Comparison of ENCODE assay signal across 17 mouse cellular contexts in the genomic region with DNA sequence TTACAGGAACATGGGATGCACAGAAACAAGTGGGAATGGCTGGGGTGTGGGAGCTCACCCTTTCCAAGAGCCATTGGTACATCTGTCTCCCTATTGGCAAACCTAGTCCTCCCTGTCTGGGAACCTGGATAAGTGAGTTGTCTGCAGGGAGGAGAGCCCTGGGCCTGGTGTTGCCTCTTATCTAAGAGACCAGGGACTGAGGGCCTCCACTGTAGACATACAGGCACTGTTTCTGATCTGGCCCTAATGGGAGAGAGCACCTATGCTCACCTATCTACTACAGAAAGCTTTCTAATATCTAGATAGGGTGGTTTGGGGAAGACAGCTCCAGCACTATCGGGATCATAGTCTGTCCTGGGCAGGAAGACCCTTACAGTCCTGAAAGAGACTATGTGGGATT. TPM values are rescaled to one million over a fixed set of nuclear protein-coding genes. Genes with fewer than 3 reads are reported as not detected.
DNase-seq lines count a peak whose midpoint lies in the region; ATAC-seq and TF ChIP-seq lines count a peak whose summit lies in the region.
"Had no signal": no experiment of that assay in that cellular context is flagged by ENCODE, and none has a peak within 500 bp of the region (broad histone marks: within the 10 kb centered on the region; RNA-seq: fewer than 3 reads in every experiment).

No protein-coding gene starts in this region.

- H3K4me2 ChIP-seq in intestine, embryonic 15.5 days (replicated peaks), result no peak overlapping the region
- no peak overlapping the region for H3K4me2 ChIP-seq in intestine, postnatal 0 days (replicated peaks; ENCODE audit: low read depth)
- H3K4me2 ChIP-seq in liver, postnatal 0 days (ENCODE audit: low read depth, low read length), result peak overlapping the region; percentile 19
- H3K4me2 ChIP-seq: midbrain, embryonic 12.5 days; neural tube, embryonic 12.5 days had no signal

- no peak overlapping the region for H3K27ac ChIP-seq in intestine, embryonic 15.5 days
- no peak overlapping the region for H3K27ac ChIP-seq in intestine, postnatal 0 days (ENCODE audit: low read depth, low read length)
- no peak overlapping the region for H3K27ac ChIP-seq in MEL (ENCODE audit: control insufficient read depth, low read depth, low read length)
- peak overlapping the region; percentile 92 for H3K27ac ChIP-seq in liver, postnatal 0 days (ENCODE audit: low read depth)
- H3K27ac ChIP-seq: neural tube, embryonic 12.5 days had no signal

- no peak overlapping the region for H3K9ac ChIP-seq in intestine, embryonic 15.5 days
- no peak overlapping the region for H3K9ac ChIP-seq in intestine, postnatal 0 days (ENCODE audit: low read depth, low read length)
- no peak overlapping the region for H3K9ac ChIP-seq in MEL (ENCODE audit: control insufficient read depth, low read depth, low read length, poor library complexity, severe bottlenecking)
- peak overlapping the region; percentile 66 for H3K9ac ChIP-seq in liver, postnatal 0 days (replicated peaks)
- H3K9ac ChIP-seq: forebrain, postnatal 0 days; midbrain, embryonic 12.5 days; neural tube, embryonic 12.5 days had no signal

- H3K4me1 ChIP-seq in intestine, embryonic 15.5 days (replicated peaks), result no peaks in the 10 kb centered on the region
- no peaks in the 10 kb centered on the region for H3K4me1 ChIP-seq in intestine, postnatal 0 days (replicated peaks; ENCODE audit: control insufficient read depth, insufficient read depth, low read length)
- peaks cover 6 to 17% of the 10 kb centered on the region in 2 experiments; a peak in 3 of 4 replicates for H3K4me1 ChIP-seq in MEL (ENCODE audit: control insufficient read depth in 1 of 2, insufficient read depth in 2 of 2, low read length in 2 of 2)
- H3K4me1 ChIP-seq in liver, postnatal 0 days (ENCODE audit: insufficient read depth), result peaks cover 15% of the 10 kb centered on the region
- H3K4me1 ChIP-seq: midbrain, embryonic 12.5 days; neural tube, embryonic 12.5 days had no signal

- no peaks in the 10 kb centered on the region for H3K9me3 ChIP-seq in intestine, embryonic 15.5 days
- H3K9me3 ChIP-seq in intestine, postnatal 0 days (ENCODE audit: control insufficient read depth), result no peaks in the 10 kb centered on the region
- no peaks in the 10 kb centered on the region for H3K9me3 ChIP-seq in MEL (replicated peaks; ENCODE audit: insufficient read depth, low read length)
- H3K9me3 ChIP-seq in liver, postnatal 0 days (ENCODE audit: low read length), result no peaks in the 10 kb centered on the region
- H3K9me3 ChIP-seq: midbrain, embryonic 12.5 days; neural tube, embryonic 12.5 days had no signal

- ATAC-seq in intestine, embryonic 15.5 days, result peak; percentile 83; the same call in 1 of the 2 replicates
- no peak for ATAC-seq in intestine, postnatal 0 days
- peak; percentile 88 for ATAC-seq in erythroblast, adult 5-6 weeks (replicated peaks; ENCODE audit: low FRiP score, poor library complexity, severe bottlenecking)
- peak; percentile 99 for ATAC-seq in liver, postnatal 0 days
- ATAC-seq: forebrain, postnatal 0 days had no signal

- no peak for TF ChIP-seq POLR2A in MEL (IDR thresholded peaks at IDR 0.05; ENCODE audit: control insufficient read depth in 1 of 2, insufficient read depth in 1 of 2, low read depth in 1 of 2, low read length in 2 of 2, poor library complexity in 1 of 2)

- H3K4me3 ChIP-seq in intestine, embryonic 15.5 days (replicated peaks), result no peak overlapping the region
- no peak overlapping the region for H3K4me3 ChIP-seq in intestine, postnatal 0 days (ENCODE audit: low read depth, low read length)
- H3K4me3 ChIP-seq in MEL (ENCODE audit: control insufficient read depth in 1 of 2, insufficient read depth in 1 of 2, low read depth in 2 of 2, low read length in 2 of 2), result no peak overlapping the region
- no peak overlapping the region for H3K4me3 ChIP-seq in liver, postnatal 0 days (ENCODE audit: low read depth, low read length)
- H3K4me3 ChIP-seq: midbrain, embryonic 12.5 days; neural tube, embryonic 12.5 days had no signal

- no peaks in the 10 kb centered on the region for H3K27me3 ChIP-seq in intestine, embryonic 15.5 days (replicated peaks)
- H3K27me3 ChIP-seq in intestine, postnatal 0 days (replicated peaks; ENCODE audit: control insufficient read depth, insufficient read depth, low read length), result no peaks in the 10 kb centered on the region
- H3K27me3 ChIP-seq in MEL (ENCODE audit: control insufficient read depth in 1 of 2, insufficient read depth in 2 of 2, low read length in 2 of 2), result no peaks in the 10 kb centered on the region
- no peaks in the 10 kb centered on the region for H3K27me3 ChIP-seq in liver, postnatal 0 days (ENCODE audit: insufficient read depth, low read length)
- H3K27me3 ChIP-seq: CH12.LX; midbrain, embryonic 12.5 days; neural tube, embryonic 12.5 days had no signal

- DNase-seq in MEL (ENCODE audit: low read depth, low spot score), result peak; percentile 53
- DNase-seq in liver, postnatal 0 days, result peak; percentile 53
- DNase-seq in left cerebral cortex, adult 9 months (ENCODE audit: low spot score in 2 of 2), result no peak
- no peak for DNase-seq in retina, postnatal 1 day
- DNase-seq: adrenal gland, adult 2 months; forebrain, postnatal 0 days; gastrocnemius, postnatal 10 days; kidney, postnatal 36 days; thymus, postnatal 36 days had no signal

- WGBS in intestine, embryonic 15.5 days, result 95% methylated on average over 1 of the region's 1 CpGs
- WGBS in intestine, postnatal 0 days, result 97% methylated on average over 1 of the region's 1 CpGs
- 69% methylated on average over 1 of the region's 1 CpGs for WGBS in liver, postnatal 0 days (ENCODE audit: insufficient replicate concordance)

- H3K36me3 ChIP-seq in intestine, embryonic 15.5 days, result peaks cover 10% of the 10 kb centered on the region
- peaks cover 34% of the 10 kb centered on the region for H3K36me3 ChIP-seq in intestine, postnatal 0 days (ENCODE audit: control insufficient read depth, insufficient read depth)
- H3K36me3 ChIP-seq in MEL (ENCODE audit: control insufficient read depth in 1 of 2, insufficient read depth in 2 of 2, low read length in 2 of 2), result peaks cover 0 to 17% of the 10 kb centered on the region in 2 experiments; a peak in 2 of 4 replicates
- peaks cover 40% of the 10 kb centered on the region for H3K36me3 ChIP-seq in liver, postnatal 0 days (replicated peaks; ENCODE audit: insufficient read depth, low read length)

- H3K79me2 ChIP-seq in MEL (ENCODE audit: control insufficient read depth, insufficient read depth, low read length, poor library complexity), result no peaks in the 10 kb centered on the region

- TF ChIP-seq RAD21 in MEL (IDR thresholded peaks at IDR 0.05; ENCODE audit: low read depth, low read length), result no peak

- peak; percentile 27 to 62; a peak in 3 of 4 replicates for TF ChIP-seq EP300 in MEL (IDR thresholded peaks at IDR 0.05; ENCODE audit: low read depth in 1 of 2, low read length in 2 of 2)
- peak; percentile 98 for TF ChIP-seq EP300 in liver, postnatal 0 days (IDR thresholded peaks at IDR 0.05; ENCODE audit: low read depth)

- TF ChIP-seq CTCF in intestine, postnatal 0 days (IDR thresholded peaks at IDR 0.05; ENCODE audit: low read depth), result no peak
- TF ChIP-seq CTCF in MEL (IDR thresholded peaks at IDR 0.05 in 2 of 3, conservative IDR thresholded peaks at IDR 0.05 in 1 of 3; ENCODE audit: control insufficient read depth in 1 of 3, insufficient read depth in 1 of 3, low read depth in 2 of 3, low read length in 3 of 3, poor library complexity in 1 of 3, severe bottlenecking in 1 of 3), result no peak
- TF ChIP-seq CTCF in liver, postnatal 0 days (IDR thresholded peaks at IDR 0.05; ENCODE audit: low read depth), result no peak

RNA-seq across cellular contexts. Expression of a gene that starts 11.4 kb away (rescaled TPM):
- 29.4 and 33.6 TPM in 2 replicates for polyA plus RNA-seq in intestine, embryonic 15.5 days (2015; fragmentation: Nextera tagmentation; extraction: Ambion mirVana)
- polyA plus RNA-seq in intestine, postnatal 0 days (2015; fragmentation: Nextera tagmentation; extraction: Ambion mirVana), result 19.8 and 20.7 TPM in 2 replicates
- 12.5 and 14.1 TPM in 2 replicates for total RNA-seq in MEL (2012; rRNA removed)
- polyA plus RNA-seq in MEL (2012; ENCODE audit: insufficient read depth in 1 of 2, insufficient read length in 2 of 2, low read depth in 1 of 2, low replicate concordance in 2 of 2, missing spikeins in 1 of 2), result 10 to 100 TPM in 1 of 2 experiments, not detected in 1; 18.4 TPM
- total RNA-seq in erythroblast, adult 5-6 weeks (2015; ENCODE audit: low replicate concordance), result 58.0 and 62.7 TPM in 2 replicates
- 166 and 187 TPM in 2 replicates for total RNA-seq in erythroblast, adult 5-6 weeks (2017; ENCODE audit: low replicate concordance)
- 22.8 and 26.2 TPM in 2 replicates for polyA plus RNA-seq in liver, postnatal 0 days (2015; fragmentation: Nextera tagmentation; extraction: Ambion mirVana)

RNA-seq across cellular contexts. Expression of a gene that starts 20.1 kb away (rescaled TPM):
- 36.3 and 48.2 TPM in 2 replicates for polyA plus RNA-seq in intestine, embryonic 15.5 days (2015; fragmentation: Nextera tagmentation; extraction: Ambion mirVana)
- polyA plus RNA-seq in intestine, postnatal 0 days (2015; fragmentation: Nextera tagmentation; extraction: Ambion mirVana), result 0.23 TPM in 1 of 2 replicates, not detected in the other
- total RNA-seq in MEL (2012; rRNA removed), result not detected in 2 replicates
- polyA plus RNA-seq in MEL (2012; ENCODE audit: insufficient read depth in 1 of 2, insufficient read length in 2 of 2, low read depth in 1 of 2, low replicate concordance in 2 of 2, missing spikeins in 1 of 2), result under 1 TPM in 1 of 2 experiments, not detected in 1; 0.13 TPM
- 7.9 and 8.8 TPM in 2 replicates for total RNA-seq in erythroblast, adult 5-6 weeks (2015; ENCODE audit: low replicate concordance)
- total RNA-seq in erythroblast, adult 5-6 weeks (2017; ENCODE audit: low replicate concordance), result 0.68 and 2.2 TPM in 2 replicates
- polyA plus RNA-seq in liver, postnatal 0 days (2015; fragmentation: Nextera tagmentation; extraction: Ambion mirVana), result 5.6 and 6.3 TPM in 2 replicates
- total RNA-seq: adrenal gland, adult 2 months; CH12.LX; common myeloid progenitor, adult 5-6 weeks; forebrain, postnatal 0 days; gastrocnemius, postnatal 10 days; left cerebral cortex, adult 18-20 months had no signal
- polyA plus RNA-seq: adrenal gland, adult 2 months; forebrain, postnatal 0 days had no signal

RNA-seq across cellular contexts. Expression of a gene that starts 27.2 kb away (rescaled TPM):
- polyA plus RNA-seq in intestine, embryonic 15.5 days (2015; fragmentation: Nextera tagmentation; extraction: Ambion mirVana), result 4,064 and 4,369 TPM in 2 replicates
- polyA plus RNA-seq in intestine, postnatal 0 days (2015; fragmentation: Nextera tagmentation; extraction: Ambion mirVana), result 405 and 624 TPM in 2 replicates
- total RNA-seq in MEL (2012; rRNA removed), result 211 and 272 TPM in 2 replicates
- 100 to 1,000 TPM; 313 to 334 TPM for polyA plus RNA-seq in MEL (2012; ENCODE audit: insufficient read depth in 1 of 2, insufficient read length in 2 of 2, low read depth in 1 of 2, low replicate concordance in 2 of 2, missing spikeins in 1 of 2)
- 59,368 and 63,767 TPM in 2 replicates for total RNA-seq in erythroblast, adult 5-6 weeks (2015; ENCODE audit: low replicate concordance)
- total RNA-seq in erythroblast, adult 5-6 weeks (2017; ENCODE audit: low replicate concordance), result 14,861 and 24,674 TPM in 2 replicates
- 32,136 and 32,798 TPM in 2 replicates for polyA plus RNA-seq in liver, postnatal 0 days (2015; fragmentation: Nextera tagmentation; extraction: Ambion mirVana)

RNA-seq across cellular contexts. Expression of a gene that starts 29.8 kb away (rescaled TPM):
- 30.8 and 36.6 TPM in 2 replicates for polyA plus RNA-seq in intestine, embryonic 15.5 days (2015; fragmentation: Nextera tagmentation; extraction: Ambion mirVana)
- polyA plus RNA-seq in intestine, postnatal 0 days (2015; fragmentation: Nextera tagmentation; extraction: Ambion mirVana), result 19.2 and 20.9 TPM in 2 replicates
- total RNA-seq in MEL (2012; rRNA removed), result 41.2 and 43.2 TPM in 2 replicates
- polyA plus RNA-seq in MEL (2012; ENCODE audit: insufficient read depth in 1 of 2, insufficient read length in 2 of 2, low read depth in 1 of 2, low replicate concordance in 2 of 2, missing spikeins in 1 of 2), result 10 to 100 TPM in 1 of 2 experiments, not detected in 1; 42.0 TPM
- 21.3 and 22.1 TPM in 2 replicates for total RNA-seq in erythroblast, adult 5-6 weeks (2015; ENCODE audit: low replicate concordance)
- total RNA-seq in erythroblast, adult 5-6 weeks (2017; ENCODE audit: low replicate concordance), result 29.0 and 33.3 TPM in 2 replicates
- 13.5 and 14.2 TPM in 2 replicates for polyA plus RNA-seq in liver, postnatal 0 days (2015; fragmentation: Nextera tagmentation; extraction: Ambion mirVana)

RNA-seq across cellular contexts. Expression of a gene that starts 30.6 kb away (rescaled TPM):
- polyA plus RNA-seq in intestine, embryonic 15.5 days (2015; fragmentation: Nextera tagmentation; extraction: Ambion mirVana), result 3.0 and 3.3 TPM in 2 replicates
- polyA plus RNA-seq in intestine, postnatal 0 days (2015; fragmentation: Nextera tagmentation; extraction: Ambion mirVana), result not detected in 2 replicates
- total RNA-seq in MEL (2012; rRNA removed), result 2.3 and 2.5 TPM in 2 replicates
- 1 to 10 TPM in 1 of 2 experiments, not detected in 1; 6.5 TPM for polyA plus RNA-seq in MEL (2012; ENCODE audit: insufficient read depth in 1 of 2, insufficient read length in 2 of 2, low read depth in 1 of 2, low replicate concordance in 2 of 2, missing spikeins in 1 of 2)
- 294 and 334 TPM in 2 replicates for total RNA-seq in erythroblast, adult 5-6 weeks (2015; ENCODE audit: low replicate concordance)
- 138 and 139 TPM in 2 replicates for total RNA-seq in erythroblast, adult 5-6 weeks (2017; ENCODE audit: low replicate concordance)
- polyA plus RNA-seq in liver, postnatal 0 days (2015; fragmentation: Nextera tagmentation; extraction: Ambion mirVana), result 70.9 and 75.1 TPM in 2 replicates
- total RNA-seq: CH12.LX; common myeloid progenitor, adult 5-6 weeks had no signal

Comparison
In these comparisons a context has a peak if more than half of its experiments do, and no peak if none do; other contexts are left out.
1. DNase-seq: peak in MEL (single experiment) and liver, postnatal 0 days (single experiment); none in left cerebral cortex, adult 9 months (0 of 2) and retina, postnatal 1 day (single experiment).